Mouse (Mus musculus): ENCODE results near the gene Pabpn1l. TPM values are rescaled to one million over a fixed set of nuclear protein-coding genes. Genes with fewer than 3 reads are reported as not detected.

Gene Pabpn1l
- polyA plus RNA-seq, 1 experiment from 2014 or later, result not detected

GRCm38 (mm10) chr8:122571153-122571552 is 51.4 kb downstream of the Pabpn1l start:
- ATAC-seq, result no peak
- 93% methylated on average over 11 of the region's 11 CpGs for WGBS
- Histone ChIP-seq H3K4me3 (replicated peaks) (no peak overlapping the region), H3K4me1 (replicated peaks) (peaks cover 44% of the 10 kb centered on the region), H3K36me3 (peaks cover 31% of the 10 kb centered on the region), H3K4me2 (replicated peaks) (no peak overlapping the region), H3K9ac (no peak overlapping the region), H3K27me3 (replicated peaks) (no peaks in the 10 kb centered on the region), H3K9me3 (no peaks in the 10 kb centered on the region), H3K27ac (no peak overlapping the region; the same call in 1 of the 2 replicates)

- no peak overlapping the region for H3K4me3 ChIP-seq (replicated peaks)
- WGBS, result 94% methylated on average over 16 of the region's 16 CpGs
These were observed 52.5 kb downstream of the Pabpn1l start for GRCm38 (mm10) chr8:122569996-122570395.

More at GRCm38 (mm10) chr8:122569996-122570395, 52.5 kb downstream of the Pabpn1l start:
- Histone ChIP-seq H3K9me3 (no peaks in the 10 kb centered on the region), H3K27ac (no peak overlapping the region), H3K4me1 (replicated peaks) (peaks cover 33% of the 10 kb centered on the region), H3K9ac (no peak overlapping the region), H3K27me3 (replicated peaks) (no peaks in the 10 kb centered on the region), H3K4me2 (replicated peaks) (no peak overlapping the region), H3K36me3 (peaks cover 31% of the 10 kb centered on the region)
- no peak for ATAC-seq

Other genes starting within 250 kb of the Pabpn1l start
- 53.9 and 54.0 TPM in 2 replicates for gene Zc3h18, start 246.1 kb downstream of the Pabpn1l start, polyA plus RNA-seq (2015; fragmentation: Nextera tagmentation; extraction: Ambion mirVana)
- not detected in 2 replicates for gene Il17c, start 200.7 kb downstream of the Pabpn1l start, polyA plus RNA-seq (2015; fragmentation: Nextera tagmentation; extraction: Ambion mirVana)
- 307 and 314 TPM in 2 replicates for gene Cyba, start 189.8 kb downstream of the Pabpn1l start, polyA plus RNA-seq (2015; fragmentation: Nextera tagmentation; extraction: Ambion mirVana)
- gene Mvd, start 179.3 kb downstream of the Pabpn1l start, polyA plus RNA-seq (2015; fragmentation: Nextera tagmentation; extraction: Ambion mirVana), result 60.2 and 68.3 TPM in 2 replicates
- gene Snai3, start 162.0 kb downstream of the Pabpn1l start, polyA plus RNA-seq (2015; fragmentation: Nextera tagmentation; extraction: Ambion mirVana), result 0.57 and 0.86 TPM in 2 replicates
- gene Rnf166, start 146.7 kb downstream of the Pabpn1l start, polyA plus RNA-seq (2015; fragmentation: Nextera tagmentation; extraction: Ambion mirVana), result 29.5 and 31.5 TPM in 2 replicates
- gene Ctu2, start 146.6 kb downstream of the Pabpn1l start, polyA plus RNA-seq (2015; fragmentation: Nextera tagmentation; extraction: Ambion mirVana), result 43.4 and 44.6 TPM in 2 replicates
- 10.8 and 12.2 TPM in 2 replicates for gene Piezo1, start 71.4 kb downstream of the Pabpn1l start, polyA plus RNA-seq (2015; fragmentation: Nextera tagmentation; extraction: Ambion mirVana)
- 40.3 and 41.8 TPM in 2 replicates for gene Cdt1, start 54.7 kb downstream of the Pabpn1l start, polyA plus RNA-seq (2015; fragmentation: Nextera tagmentation; extraction: Ambion mirVana)
- 545 and 612 TPM in 2 replicates for gene Aprt, start 45.8 kb downstream of the Pabpn1l start, polyA plus RNA-seq (2015; fragmentation: Nextera tagmentation; extraction: Ambion mirVana)
- 17.1 and 18.8 TPM in 2 replicates for gene Galns, start 11.3 kb downstream of the Pabpn1l start, polyA plus RNA-seq (2015; fragmentation: Nextera tagmentation; extraction: Ambion mirVana)
- gene Trappc2l, start 11.1 kb downstream of the Pabpn1l start, polyA plus RNA-seq (2015; fragmentation: Nextera tagmentation; extraction: Ambion mirVana), result 58.0 and 76.0 TPM in 2 replicates
- 4.6 and 4.7 TPM in 2 replicates for gene Cbfa2t3, start 76.4 kb upstream of the Pabpn1l start, polyA plus RNA-seq (2015; fragmentation: Nextera tagmentation; extraction: Ambion mirVana)
- 21.8 and 24.6 TPM in 2 replicates for gene Acsf3, start 152.7 kb upstream of the Pabpn1l start, polyA plus RNA-seq (2015; fragmentation: Nextera tagmentation; extraction: Ambion mirVana)
- 0.23 and 0.49 TPM in 2 replicates for gene Cdh15, start 225.2 kb upstream of the Pabpn1l start, polyA plus RNA-seq (2015; fragmentation: Nextera tagmentation; extraction: Ambion mirVana)